Mouse (Mus musculus) lung, postnatal 36 days (tissue): ENCODE measurements at regions not wholly inside any gene's neighbourhood (a gene's known extent, or its start where the extent isn't known, plus 50 kb on each side); places are given as distances from the start of the nearest gene placed in this dataset.

Experiments
- DNase-seq: peaks from one replicate; pipeline ENCODE4 v3.0.0; 2022; ENCODE audit warnings: mixed read lengths

GRCm38 (mm10) chr9:85521342-85521741, 194.2 kb upstream of the Tent5a start:
- DNase-seq, result no peak

DNA sequence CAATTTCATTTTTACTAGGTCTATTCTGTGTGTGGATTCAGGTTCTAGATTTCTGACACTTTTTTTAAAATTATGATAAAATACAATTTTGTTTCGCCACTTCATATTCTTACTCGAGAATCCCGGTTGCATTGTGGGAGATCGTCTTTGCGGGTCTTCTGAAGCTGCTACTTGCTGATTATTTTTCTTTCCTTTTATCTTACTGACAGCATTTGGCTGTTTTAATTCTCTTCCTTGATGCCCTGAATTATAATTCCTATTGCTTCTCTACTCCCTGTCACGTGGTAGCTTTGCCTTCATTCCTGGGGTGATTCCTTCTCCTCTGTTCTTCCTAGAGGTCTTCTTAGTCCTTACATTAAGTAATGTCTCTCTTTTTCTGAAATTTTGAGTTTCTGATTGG, 193.8 kb upstream of the Tent5a start:
- no peak for DNase-seq

GRCm38 (mm10) chr9:85499006-85499405, 171.9 kb upstream of the Tent5a start:
- no peak for DNase-seq

- DNase-seq, result no peak
Measured at GRCm38 (mm10) chr9:85497348-85497747, 170.2 kb upstream of the Tent5a start.

DNA sequence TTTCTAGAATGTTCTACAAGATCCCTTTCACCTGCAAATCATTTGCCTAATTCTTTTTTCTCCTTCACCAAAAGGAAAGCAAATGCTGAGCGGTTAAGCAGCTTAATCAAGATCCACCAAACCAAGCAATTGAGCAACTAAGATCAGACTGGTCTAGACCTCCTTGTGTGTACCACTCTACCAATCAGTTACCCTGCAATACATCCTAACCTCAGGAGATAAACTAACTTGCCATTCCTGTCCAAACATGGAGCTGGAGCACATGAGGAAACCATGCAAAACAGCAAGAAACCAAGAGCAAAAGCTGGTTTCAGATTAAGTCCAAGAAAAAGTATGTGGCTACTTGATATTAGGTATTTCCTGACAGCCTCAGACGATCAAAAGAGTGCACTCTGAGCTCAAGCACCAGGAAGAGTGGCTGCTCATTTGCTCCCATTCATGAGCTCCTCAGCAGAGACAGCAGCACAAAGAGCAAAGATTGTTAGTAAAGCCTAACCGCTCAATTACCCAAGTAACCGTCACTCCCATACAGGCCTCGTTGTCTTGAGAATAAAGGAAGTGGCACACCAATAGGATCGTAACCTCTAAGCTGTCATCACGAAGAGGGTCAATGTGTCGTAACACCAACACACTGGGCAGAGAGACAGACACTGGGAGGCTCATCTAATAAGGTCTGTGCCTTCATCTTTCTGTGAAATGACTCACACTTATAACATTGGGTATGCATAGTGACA, 169.5 kb upstream of the Tent5a start:
- peak; percentile 2 for DNase-seq

- no peak for DNase-seq
Measured at GRCm38 (mm10) chr9:85495056-85495455, 167.9 kb upstream of the Tent5a start.

DNA sequence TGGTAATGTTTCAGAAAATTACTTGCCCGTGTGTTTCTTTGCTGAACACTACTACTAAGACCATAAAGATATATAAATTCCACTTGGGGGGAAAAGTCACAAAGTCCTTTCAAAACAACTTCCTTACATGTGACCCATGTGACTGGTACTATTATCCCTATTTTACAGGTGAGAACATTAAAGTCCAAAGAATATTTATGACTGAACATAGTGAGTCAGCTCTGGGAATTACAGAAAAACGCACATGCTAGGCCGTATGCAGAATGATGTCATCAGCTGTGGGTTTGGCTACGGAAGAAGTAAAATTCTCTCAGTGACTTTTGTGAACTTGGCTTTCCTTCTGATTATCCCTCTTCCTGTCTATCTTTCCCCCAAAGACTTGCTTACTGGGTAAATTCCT, 166.6 kb upstream of the Tent5a start:
- DNase-seq, result no peak

GRCm38 (mm10) chr9:85490367-85490766, 163.2 kb upstream of the Tent5a start:
- no peak for DNase-seq

DNA sequence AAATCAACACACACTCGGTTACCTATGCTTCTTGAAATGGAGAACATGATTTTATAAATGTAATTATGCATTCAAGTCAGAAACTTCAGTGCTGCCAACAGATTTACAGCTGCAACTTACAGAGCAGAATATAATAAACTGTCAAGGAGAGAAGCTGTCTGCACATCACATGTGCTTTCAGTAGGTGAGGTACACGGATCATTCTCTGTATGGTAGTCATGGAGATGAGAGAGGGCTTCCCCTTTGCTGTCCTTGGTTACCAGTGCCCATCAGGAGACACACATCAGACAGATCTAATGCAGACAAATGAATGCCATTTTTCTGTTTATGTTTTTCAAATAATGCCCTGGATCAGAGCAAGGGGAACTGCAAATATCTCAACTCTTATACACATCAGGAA, 160.8 kb upstream of the Tent5a start:
- no peak for DNase-seq

- no peak for DNase-seq
Measured at GRCm38 (mm10) chr9:85487052-85487668, 160.0 kb upstream of the Tent5a start.

- no peak for DNase-seq
Measured at GRCm38 (mm10) chr9:85485749-85486148, 158.6 kb upstream of the Tent5a start.

GRCm38 (mm10) chr9:85483248-85483647, 156.1 kb upstream of the Tent5a start:
- no peak for DNase-seq

DNA sequence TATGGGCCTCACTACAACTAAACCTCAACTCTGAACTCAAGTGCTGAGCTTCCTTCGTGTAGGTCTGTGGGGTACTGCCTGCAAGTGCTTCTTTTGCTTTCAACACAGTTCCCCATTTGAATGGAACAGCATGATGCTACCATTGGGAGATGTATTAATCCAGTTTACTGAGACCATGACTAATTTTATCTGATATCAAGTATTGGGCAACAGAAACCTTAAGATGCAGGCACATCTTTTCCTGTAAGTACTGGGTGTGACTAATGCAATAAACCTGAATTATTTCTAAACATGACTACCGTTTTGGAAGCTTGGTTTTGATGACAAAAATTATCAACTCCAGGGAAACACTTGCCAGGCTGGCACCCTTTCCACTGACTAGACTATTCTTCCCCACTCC, 153.4 kb upstream of the Tent5a start:
- no peak for DNase-seq

DNA sequence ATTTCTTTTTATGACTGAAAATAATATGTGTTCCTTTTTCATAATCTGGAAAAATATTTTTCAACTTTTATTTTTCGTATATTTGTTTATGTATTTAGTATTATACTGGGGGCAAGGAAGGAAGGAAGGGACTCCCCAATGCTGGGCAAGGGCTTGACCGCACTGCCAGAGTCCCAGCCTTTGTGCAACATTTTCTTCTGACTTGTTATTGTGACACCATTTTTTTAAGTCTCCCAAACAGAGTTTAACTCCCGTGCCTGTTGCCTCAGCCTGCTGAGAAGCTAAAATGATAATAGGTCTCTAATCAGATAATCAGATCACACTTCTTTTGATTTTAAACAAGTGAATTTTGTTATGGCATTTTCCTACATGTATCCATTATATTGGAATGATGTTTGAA, 148.1 kb upstream of the Tent5a start:
- DNase-seq, result no peak

DNA sequence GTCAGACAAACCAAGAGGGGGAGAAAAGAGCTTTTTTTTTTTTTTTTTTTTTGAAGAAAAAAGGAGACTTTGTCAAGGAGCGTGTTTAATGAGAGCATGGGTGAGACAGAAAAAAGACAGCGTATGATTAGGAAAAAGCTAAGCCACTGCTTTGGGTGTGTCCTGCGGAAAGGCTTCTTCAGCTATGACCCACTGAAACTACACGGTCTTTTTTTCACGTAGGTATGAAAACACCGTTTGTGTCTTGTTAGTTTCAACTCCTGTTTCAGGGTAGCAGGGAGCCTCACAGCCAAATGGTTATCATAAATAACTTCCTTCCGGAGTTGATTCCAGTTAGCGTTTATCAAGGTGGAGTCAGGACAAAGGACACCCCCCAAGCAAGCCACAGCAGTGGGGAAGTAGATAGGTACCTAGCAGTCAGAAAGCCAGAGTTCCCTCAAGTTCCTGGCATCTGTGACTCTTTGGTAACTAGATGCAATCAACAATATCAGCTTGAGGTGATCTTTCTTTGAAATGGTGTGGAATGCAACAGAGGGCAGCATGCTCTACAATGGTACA, 143.2 kb upstream of the Tent5a start:
- DNase-seq, result no peak

DNA sequence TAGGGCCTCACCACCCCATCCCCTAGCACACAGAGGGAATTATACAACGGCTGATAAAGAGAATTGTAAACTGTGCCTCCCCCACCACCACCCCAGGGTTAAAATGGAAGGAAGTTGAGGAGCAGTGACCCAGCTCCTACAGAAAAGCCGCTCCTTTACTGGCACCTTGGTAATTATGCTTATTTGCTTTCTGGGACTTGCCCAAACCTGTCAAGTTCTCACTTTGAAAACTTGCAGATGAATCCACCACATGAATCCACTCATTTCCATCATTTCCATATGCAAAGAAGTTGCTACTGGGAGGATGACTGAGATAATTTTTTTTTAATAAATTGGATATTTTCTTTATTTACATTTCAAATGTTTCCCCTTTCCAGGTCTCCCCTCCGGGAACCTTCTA, 142.1 kb upstream of the Tent5a start:
- DNase-seq, result no peak

GRCm38 (mm10) chr9:85466671-85467070, 139.5 kb upstream of the Tent5a start:
- no peak for DNase-seq

- DNase-seq, result peak; percentile 14
Measured at GRCm38 (mm10) chr9:85459062-85459805, 132.1 kb upstream of the Tent5a start.

- no peak for DNase-seq
Measured at GRCm38 (mm10) chr9:85458356-85458755, 131.2 kb upstream of the Tent5a start.

DNA sequence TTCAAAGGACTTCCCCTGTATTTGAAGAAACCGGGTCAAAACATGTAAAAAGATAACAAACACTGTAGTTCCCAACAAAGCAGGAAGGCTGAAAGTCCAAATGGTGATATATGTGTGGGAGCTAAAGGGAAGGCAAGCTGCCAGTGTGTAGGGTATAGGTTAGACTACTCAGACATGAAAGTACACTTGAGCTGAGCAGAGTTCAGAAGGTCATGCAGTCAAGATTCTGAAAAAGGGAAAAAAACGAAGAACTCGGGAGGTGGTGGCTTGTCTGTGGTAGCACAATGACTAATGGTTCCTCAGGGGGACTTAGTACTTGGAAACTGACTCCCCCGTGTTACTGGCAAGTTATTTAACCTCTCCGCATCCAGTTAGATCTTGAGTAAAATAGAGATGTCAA, 130.3 kb upstream of the Tent5a start:
- DNase-seq, result no peak

- no peak for DNase-seq
Measured at GRCm38 (mm10) chr9:85455382-85455781, 128.2 kb upstream of the Tent5a start.

DNA sequence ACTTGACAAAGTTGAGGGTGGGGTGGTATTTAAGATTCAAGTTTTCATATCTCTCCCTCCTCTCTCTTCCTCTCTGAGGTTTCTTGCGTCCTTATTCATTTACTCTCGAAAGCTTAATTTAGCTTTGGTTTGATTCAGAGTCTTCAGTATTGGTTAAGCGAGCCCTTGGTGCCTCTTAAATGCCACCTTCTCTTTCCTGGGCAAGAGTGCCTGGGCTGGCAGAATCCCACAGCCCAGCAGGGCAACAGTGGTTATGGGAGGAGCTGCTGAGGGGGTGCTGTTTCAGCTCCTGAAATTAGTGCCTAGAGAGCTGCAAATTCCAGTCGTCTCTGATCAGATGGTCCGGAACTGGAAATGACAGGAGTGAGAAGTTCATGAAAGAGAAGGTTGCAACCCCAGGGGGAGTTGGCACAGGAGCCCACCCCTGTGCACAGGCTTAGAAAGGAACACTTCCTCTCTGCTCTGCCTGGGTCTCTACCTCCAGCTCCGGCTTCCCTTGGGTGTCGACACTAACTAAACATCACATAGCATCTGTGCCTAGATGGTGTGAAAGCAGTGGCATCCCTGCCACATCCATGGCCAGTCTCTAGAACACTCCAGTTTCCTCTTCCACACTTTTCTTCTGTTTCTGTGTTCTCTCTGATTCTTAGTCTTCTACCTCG, 125.2 kb upstream of the Tent5a start:
- no peak for DNase-seq

- DNase-seq, result no peak
Measured at GRCm38 (mm10) chr9:85451349-85451748, 124.2 kb upstream of the Tent5a start.
